Mouse (Mus musculus) E14TG2a.4 (cell line): ENCODE measurements around the gene Gm10260.

ENCODE experiments used
- CTCF ChIP-seq: conservative IDR thresholded peaks from 2 replicates; pipeline ENCODE4 v1.5.1; 2014; ENCODE audit warnings: low read length
- NANOG ChIP-seq: IDR thresholded peaks from 2 replicates; pipeline ENCODE4 v1.6.1; 2014; ENCODE audit warnings: borderline replicate concordance, low read length, mixed read lengths
- POU5F1 ChIP-seq: IDR thresholded peaks from 2 replicates; pipeline ENCODE4 v1.6.1; 2014; ENCODE audit warnings: low read length, borderline replicate concordance

DNA sequence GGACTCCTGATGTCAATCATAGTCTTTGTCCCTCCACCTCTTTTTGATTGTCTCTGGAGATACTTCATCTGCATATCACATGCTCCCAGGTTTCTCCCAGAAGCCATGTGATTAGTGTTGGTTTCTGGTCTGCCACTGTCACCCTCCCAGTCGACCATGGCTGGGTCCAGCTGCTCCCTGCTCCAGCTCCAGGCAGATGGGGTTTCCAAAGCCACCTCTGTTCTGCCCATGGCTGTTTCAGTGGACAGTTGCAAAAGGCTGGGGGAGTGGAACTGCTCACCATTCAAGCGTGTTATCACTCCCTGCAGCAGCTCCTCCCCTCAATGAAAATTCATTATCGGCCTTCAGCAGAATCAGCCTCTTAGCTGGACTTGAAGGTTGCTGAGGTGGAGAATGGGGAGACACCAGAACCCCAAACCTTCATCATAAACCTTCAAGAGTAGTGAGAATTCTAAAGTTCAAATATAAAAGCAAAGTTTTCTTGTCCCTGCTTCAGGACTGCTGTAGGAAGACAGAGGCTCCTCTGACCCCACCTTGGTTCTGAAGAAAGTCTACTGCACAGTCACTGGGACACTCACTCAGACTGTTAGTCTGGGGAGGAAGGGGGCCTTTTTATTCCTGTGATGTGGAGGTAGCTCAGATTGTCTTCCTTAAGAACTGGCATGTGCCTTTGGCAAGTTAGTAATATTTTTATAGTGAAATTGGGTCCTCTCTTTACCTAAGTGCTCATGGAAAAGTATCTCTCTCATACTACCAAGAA lies 17.0 kb downstream of the Gm10260 start:
- TF ChIP-seq CTCF (no peak), NANOG (no peak), POU5F1 (no peak)
